ENCODE assay signal across 9 mouse cellular contexts in the genomic region with DNA sequence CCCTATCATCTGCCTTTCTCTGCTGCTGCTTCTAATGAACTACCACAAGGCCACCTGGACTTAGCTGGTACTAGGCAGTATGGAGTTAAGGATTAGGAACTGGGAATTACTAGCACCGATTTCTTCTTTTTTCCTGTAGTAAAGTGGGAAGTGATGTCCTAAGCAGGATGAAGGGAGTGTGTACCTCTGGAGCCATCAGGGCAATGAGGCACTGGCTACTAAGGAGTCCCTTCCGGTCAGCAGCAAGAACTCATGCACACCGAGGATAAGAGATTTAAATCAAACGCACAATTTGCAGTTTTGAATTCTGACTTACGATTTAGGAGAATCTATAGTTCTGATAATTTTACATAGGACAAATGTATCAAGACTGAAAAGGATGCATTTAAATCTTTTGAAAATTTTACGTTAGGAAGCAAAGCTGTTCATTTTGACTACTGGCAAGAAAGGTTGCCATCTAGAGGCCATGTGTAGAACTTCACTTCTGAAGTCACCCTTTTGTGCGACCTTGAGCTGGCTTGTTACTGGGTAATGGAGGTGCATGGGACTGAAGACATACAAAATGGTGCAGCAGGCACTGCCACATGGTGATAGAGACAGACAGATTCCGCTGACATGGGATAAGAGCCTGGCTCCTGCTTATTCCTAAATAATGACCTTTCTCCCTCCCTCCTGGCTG.
DNase-seq lines count a peak whose midpoint lies in the region; ATAC-seq and TF ChIP-seq lines count a peak whose summit lies in the region.
"Had no signal": no experiment of that assay in that cellular context is flagged by ENCODE, and none has a peak within 500 bp of the region (broad histone marks: within the 10 kb centered on the region; RNA-seq: fewer than 3 reads in every experiment).

No protein-coding gene starts in this region.

- no peak overlapping the region for H3K9ac ChIP-seq in liver, adult 2 months (ENCODE audit: low read depth, low read length)
- H3K9ac ChIP-seq in liver, embryonic 12.5 days: no peak overlapping the region
- no peak overlapping the region for H3K9ac ChIP-seq in forebrain, embryonic 12.5 days
- no peak overlapping the region for H3K9ac ChIP-seq in kidney, postnatal 0 days (ENCODE audit: low read depth, low read length)
- no peak overlapping the region for H3K9ac ChIP-seq in midbrain, embryonic 13.5 days (replicated peaks)
- H3K9ac ChIP-seq: limb, embryonic 15.5 days had no signal

- H3K27ac ChIP-seq in liver, adult 2 months (replicated peaks; ENCODE audit: insufficient read depth, low read depth, low read length): no peak overlapping the region
- H3K27ac ChIP-seq in liver, embryonic 12.5 days: no peak overlapping the region
- no peak overlapping the region for H3K27ac ChIP-seq in forebrain, embryonic 12.5 days
- H3K27ac ChIP-seq in kidney, postnatal 0 days: no peak overlapping the region
- no peak overlapping the region for H3K27ac ChIP-seq in midbrain, embryonic 13.5 days
- H3K27ac ChIP-seq: limb, embryonic 15.5 days had no signal

- H3K4me2 ChIP-seq in liver, embryonic 12.5 days: no peak overlapping the region
- H3K4me2 ChIP-seq in forebrain, embryonic 12.5 days: no peak overlapping the region
- no peak overlapping the region for H3K4me2 ChIP-seq in kidney, postnatal 0 days (ENCODE audit: low read length)
- H3K4me2 ChIP-seq in midbrain, embryonic 13.5 days (replicated peaks): no peak overlapping the region
- H3K4me2 ChIP-seq: limb, embryonic 15.5 days had no signal

- H3K36me3 ChIP-seq in liver, adult 2 months (ENCODE audit: control insufficient read depth, insufficient read depth, low read length): no peaks in the 10 kb centered on the region
- H3K36me3 ChIP-seq in liver, embryonic 12.5 days: no peaks in the 10 kb centered on the region
- H3K36me3 ChIP-seq in forebrain, embryonic 12.5 days (replicated peaks): no peaks in the 10 kb centered on the region
- no peaks in the 10 kb centered on the region for H3K36me3 ChIP-seq in kidney, postnatal 0 days (ENCODE audit: insufficient read depth, low read length)
- no peaks in the 10 kb centered on the region for H3K36me3 ChIP-seq in midbrain, embryonic 13.5 days
- H3K36me3 ChIP-seq: limb, embryonic 15.5 days had no signal

- H3K4me3 ChIP-seq in liver, adult 2 months (ENCODE audit: insufficient read depth, low read depth, low read length): no peak overlapping the region
- H3K4me3 ChIP-seq in liver, embryonic 12.5 days: no peak overlapping the region
- H3K4me3 ChIP-seq in forebrain, embryonic 12.5 days (replicated peaks): no peak overlapping the region
- no peak overlapping the region for H3K4me3 ChIP-seq in kidney, postnatal 0 days (replicated peaks; ENCODE audit: low read depth, low read length)
- no peak overlapping the region for H3K4me3 ChIP-seq in midbrain, embryonic 13.5 days (replicated peaks)
- H3K4me3 ChIP-seq: limb, embryonic 15.5 days had no signal

- DNase-seq in liver, adult 2 months (ENCODE audit: extremely low read depth, low read depth, low spot score): peak; percentile 43
- DNase-seq in adipocyte (ENCODE audit: low spot score): peak; percentile 26
- peak; percentile 78 for DNase-seq in kidney, postnatal 0 days (ENCODE audit: low spot score)
- DNase-seq in gastrocnemius, postnatal 36 days: no peak

- no peak for ATAC-seq in liver, embryonic 12.5 days
- ATAC-seq in forebrain, embryonic 12.5 days (ENCODE audit: low FRiP score): peak; percentile 82
- 0 out of 2 replicates have a peak, but pooled peaks have one; percentile 40 for ATAC-seq in kidney, postnatal 0 days (replicated peaks; ENCODE audit: low FRiP score, low read depth)
- ATAC-seq in midbrain, embryonic 13.5 days: peak; percentile 87
- ATAC-seq in monocyte, adult 5-6 weeks (replicated peaks; ENCODE audit: insufficient number of reproducible peaks, low FRiP score, low TSS enrichment, poor library complexity, severe bottlenecking): no peak

- no peaks in the 10 kb centered on the region for H3K27me3 ChIP-seq in liver, adult 2 months (ENCODE audit: control insufficient read depth, insufficient read depth, low read length)
- no peaks in the 10 kb centered on the region for H3K27me3 ChIP-seq in liver, embryonic 12.5 days (replicated peaks)
- no peaks in the 10 kb centered on the region for H3K27me3 ChIP-seq in forebrain, embryonic 12.5 days
- H3K27me3 ChIP-seq in kidney, postnatal 0 days (ENCODE audit: insufficient read depth, low read length): no peaks in the 10 kb centered on the region
- no peaks in the 10 kb centered on the region for H3K27me3 ChIP-seq in midbrain, embryonic 13.5 days
- H3K27me3 ChIP-seq: limb, embryonic 15.5 days had no signal

- peak; percentile 31; the same call in 1 of the 2 replicates for TF ChIP-seq CTCF in liver, adult 2 months (IDR thresholded peaks at IDR 0.05; ENCODE audit: low read depth, low read length)
- peak; percentile 83 for TF ChIP-seq CTCF in kidney, postnatal 0 days (IDR thresholded peaks at IDR 0.05; ENCODE audit: low read depth)

- intact Hi-C loops in gastrocnemius, postnatal 36 days (cut with DNase I): no loop called here

- no peaks in the 10 kb centered on the region for H3K9me3 ChIP-seq in liver, embryonic 12.5 days (replicated peaks)
- no peaks in the 10 kb centered on the region for H3K9me3 ChIP-seq in forebrain, embryonic 12.5 days
- no peaks in the 10 kb centered on the region for H3K9me3 ChIP-seq in kidney, postnatal 0 days (replicated peaks; ENCODE audit: low read length)
- H3K9me3 ChIP-seq in midbrain, embryonic 13.5 days: no peaks in the 10 kb centered on the region; the same call in 1 of the 2 replicates
- H3K9me3 ChIP-seq: limb, embryonic 15.5 days had no signal

- no peak for TF ChIP-seq POLR2A in liver, adult 2 months (IDR thresholded peaks at IDR 0.05; ENCODE audit: extremely low read depth, insufficient read depth, low read length)

- WGBS in liver, adult 2 months: 53% methylated on average over 8 of the region's 8 CpGs
- WGBS in liver, embryonic 12.5 days (ENCODE audit: insufficient replicate concordance): 53% methylated on average over 8 of the region's 8 CpGs
- 58% methylated on average over 8 of the region's 8 CpGs for WGBS in forebrain, embryonic 12.5 days
- WGBS in kidney, postnatal 0 days: 54% methylated on average over 8 of the region's 8 CpGs
- WGBS in midbrain, embryonic 13.5 days: 59% methylated on average over 8 of the region's 8 CpGs

- H3K79me2 ChIP-seq in liver, adult 2 months (ENCODE audit: control insufficient read depth, insufficient read depth, low read length): no peaks in the 10 kb centered on the region

- H3K4me1 ChIP-seq in liver, adult 2 months (ENCODE audit: control insufficient read depth, insufficient read depth, low read length): no peaks in the 10 kb centered on the region
- no peaks in the 10 kb centered on the region for H3K4me1 ChIP-seq in liver, embryonic 12.5 days
- no peaks in the 10 kb centered on the region for H3K4me1 ChIP-seq in forebrain, embryonic 12.5 days
- no peaks in the 10 kb centered on the region for H3K4me1 ChIP-seq in kidney, postnatal 0 days (replicated peaks; ENCODE audit: insufficient read depth, low read length)
- H3K4me1 ChIP-seq in midbrain, embryonic 13.5 days (replicated peaks): no peaks in the 10 kb centered on the region
- H3K4me1 ChIP-seq: limb, embryonic 15.5 days had no signal

Comparison
In these comparisons a context has a peak if more than half of its experiments do, and no peak if none do; other contexts are left out.
1. DNase-seq: peak in liver, adult 2 months (single experiment), adipocyte (single experiment) and kidney, postnatal 0 days (single experiment); none in gastrocnemius, postnatal 36 days (0 of 2).
2. ATAC-seq: peak in forebrain, embryonic 12.5 days (single experiment), kidney, postnatal 0 days (single experiment) and midbrain, embryonic 13.5 days (single experiment); none in liver, embryonic 12.5 days (single experiment) and monocyte, adult 5-6 weeks (single experiment).